Mouse (Mus musculus): ENCODE measurements around the gene Mzf1. TPM values are rescaled to one million over a fixed set of nuclear protein-coding genes. Genes with fewer than 3 reads are reported as not detected.

Gene Mzf1
- polyA plus RNA-seq, 1 experiment: 0.95 TPM

- no peaks in the 10 kb centered on the region for H3K27me3 ChIP-seq (ENCODE audit: control insufficient read depth, insufficient read depth, low read length)
- WGBS: 42% methylated on average over 4 of the region's 4 CpGs
- no peak for TF ChIP-seq POLR2A (IDR thresholded peaks at IDR 0.05; ENCODE audit: low read depth, low read length)
- TF ChIP-seq CTCF (IDR thresholded peaks at IDR 0.05; ENCODE audit: extremely low read depth, insufficient read length, insufficient replicate concordance, low read depth, low read length): no peak
- H3K4me3 ChIP-seq (ENCODE audit: low read depth, low read length): no peak overlapping the region
- no peaks in the 10 kb centered on the region for H3K36me3 ChIP-seq (ENCODE audit: control insufficient read depth, insufficient read depth, low read length)
- peaks cover 13% of the 10 kb centered on the region; the same call in 1 of the 2 replicates for H3K4me1 ChIP-seq (ENCODE audit: control insufficient read depth, insufficient read depth, insufficient read length, low read length)
- peak overlapping the region; percentile 54; the same call in 1 of the 2 replicates for H3K27ac ChIP-seq (ENCODE audit: insufficient read depth, low read depth, low read length)
Measured at GRCm38 (mm10) chr7:13013671-13014070, 40.9 kb downstream of the Mzf1 start.

- TF ChIP-seq CTCF (IDR thresholded peaks at IDR 0.05; ENCODE audit: extremely low read depth, insufficient read length, insufficient replicate concordance, low read depth, low read length) (no peak), POLR2A (IDR thresholded peaks at IDR 0.05; ENCODE audit: low read depth, low read length) (no peak)
- Histone ChIP-seq H3K36me3 (ENCODE audit: control insufficient read depth, insufficient read depth, low read length) (peaks cover 20% of the 10 kb centered on the region), H3K27me3 (ENCODE audit: control insufficient read depth, insufficient read depth, low read length) (no peaks in the 10 kb centered on the region), H3K27ac (ENCODE audit: insufficient read depth, low read depth, low read length) (peak within 1 kb of the TSS; percentile 93), H3K4me3 (ENCODE audit: low read depth, low read length) (peak within 1 kb of the TSS; percentile 94), H3K4me1 (ENCODE audit: control insufficient read depth, insufficient read depth, insufficient read length, low read length) (peaks cover 13% of the 10 kb centered on the region; the same call in 1 of the 2 replicates)
- WGBS: 12% methylated on average over 26 of the region's 26 CpGs
Measured at GRCm38 (mm10) chr7:13010005-13010908, 44.3 kb downstream of the Mzf1 start, which contains the start of gene Zbtb45. TSS of gene Zbtb45 (minus strand) at chr7:13010034.

- Histone ChIP-seq H3K27me3 (ENCODE audit: control insufficient read depth, insufficient read depth, low read length) (no peaks in the 10 kb centered on the region), H3K4me3 (ENCODE audit: low read depth, low read length) (peak overlapping the region; percentile 94), H3K4me1 (ENCODE audit: control insufficient read depth, insufficient read depth, insufficient read length, low read length) (peaks cover 11% of the 10 kb centered on the region; the same call in 1 of the 2 replicates), H3K36me3 (ENCODE audit: control insufficient read depth, insufficient read depth, low read length) (peaks cover 20% of the 10 kb centered on the region), H3K27ac (ENCODE audit: insufficient read depth, low read depth, low read length) (peak overlapping the region; percentile 93)
- TF ChIP-seq POLR2A (IDR thresholded peaks at IDR 0.05; ENCODE audit: low read depth, low read length) (peak; percentile 55), CTCF (IDR thresholded peaks at IDR 0.05; ENCODE audit: extremely low read depth, insufficient read length, insufficient replicate concordance, low read depth, low read length) (peak; percentile 96)
- WGBS: under 1% methylated on average over 42 of the region's 42 CpGs
Measured at GRCm38 (mm10) chr7:13009143-13010004, 45.2 kb downstream of the Mzf1 start.

GRCm38 (mm10) chr7:13007341-13008092 is 47.0 kb downstream of the Mzf1 start:
- peaks cover 9% of the 10 kb centered on the region; the same call in 1 of the 2 replicates for H3K4me1 ChIP-seq (ENCODE audit: control insufficient read depth, insufficient read depth, insufficient read length, low read length)
- H3K27ac ChIP-seq (ENCODE audit: insufficient read depth, low read depth, low read length): no peak overlapping the region
- H3K4me3 ChIP-seq (ENCODE audit: low read depth, low read length): no peak overlapping the region
- H3K36me3 ChIP-seq (ENCODE audit: control insufficient read depth, insufficient read depth, low read length): peaks cover 20% of the 10 kb centered on the region
- 85% methylated on average over 57 of the region's 57 CpGs for WGBS
- H3K27me3 ChIP-seq (ENCODE audit: control insufficient read depth, insufficient read depth, low read length): no peaks in the 10 kb centered on the region
- TF ChIP-seq POLR2A (IDR thresholded peaks at IDR 0.05; ENCODE audit: low read depth, low read length) (no peak), CTCF (IDR thresholded peaks at IDR 0.05; ENCODE audit: extremely low read depth, insufficient read length, insufficient replicate concordance, low read depth, low read length) (no peak)

- TF ChIP-seq POLR2A (IDR thresholded peaks at IDR 0.05; ENCODE audit: low read depth, low read length) (no peak), CTCF (IDR thresholded peaks at IDR 0.05; ENCODE audit: extremely low read depth, insufficient read length, insufficient replicate concordance, low read depth, low read length) (no peak)
- H3K36me3 ChIP-seq (ENCODE audit: control insufficient read depth, insufficient read depth, low read length): peaks cover 20% of the 10 kb centered on the region
- H3K4me1 ChIP-seq (ENCODE audit: control insufficient read depth, insufficient read depth, insufficient read length, low read length): peaks cover 9% of the 10 kb centered on the region; the same call in 1 of the 2 replicates
- 94% methylated on average over 10 of the region's 10 CpGs for WGBS
- H3K27ac ChIP-seq (ENCODE audit: insufficient read depth, low read depth, low read length): no peak overlapping the region
- no peak overlapping the region for H3K4me3 ChIP-seq (ENCODE audit: low read depth, low read length)
- no peaks in the 10 kb centered on the region for H3K27me3 ChIP-seq (ENCODE audit: control insufficient read depth, insufficient read depth, low read length)
Measured at GRCm38 (mm10) chr7:13006531-13006930, 48.0 kb downstream of the Mzf1 start.

GRCm38 (mm10) chr7:13006011-13006410 is 48.6 kb downstream of the Mzf1 start:
- Histone ChIP-seq H3K27ac (ENCODE audit: insufficient read depth, low read depth, low read length) (no peak overlapping the region), H3K4me3 (ENCODE audit: low read depth, low read length) (no peak overlapping the region), H3K27me3 (ENCODE audit: control insufficient read depth, insufficient read depth, low read length) (no peaks in the 10 kb centered on the region), H3K36me3 (ENCODE audit: control insufficient read depth, insufficient read depth, low read length) (peaks cover 20% of the 10 kb centered on the region), H3K4me1 (ENCODE audit: control insufficient read depth, insufficient read depth, insufficient read length, low read length) (peaks cover 9% of the 10 kb centered on the region; the same call in 1 of the 2 replicates)
- WGBS: 90% methylated on average over 17 of the region's 17 CpGs
- TF ChIP-seq CTCF (IDR thresholded peaks at IDR 0.05; ENCODE audit: extremely low read depth, insufficient read length, insufficient replicate concordance, low read depth, low read length): no peak
- TF ChIP-seq POLR2A (IDR thresholded peaks at IDR 0.05; ENCODE audit: low read depth, low read length): no peak
